Mouse (Mus musculus): Measurements from ENCODE around the gene Syne1. TPM values are rescaled to one million over a fixed set of nuclear protein-coding genes. Genes with fewer than 3 reads are reported as not detected.

The Syne1 gene
- polyA plus RNA-seq, 1 experiment from 2014 or later = 5.2 TPM

GRCm38 (mm10) chr10:5044481-5044880, 506.8 kb downstream of the Syne1 start:
- Histone ChIP-seq H3K36me3 (replicated peaks; ENCODE audit: insufficient read depth, low read length) (peaks cover 70% of the 10 kb centered on the region), H3K27me3 (ENCODE audit: insufficient read depth, low read length) (no peaks in the 10 kb centered on the region), H3K4me2 (ENCODE audit: low read depth, low read length) (no peak overlapping the region), H3K4me1 (ENCODE audit: insufficient read depth) (no peaks in the 10 kb centered on the region), H3K4me3 (ENCODE audit: low read depth, low read length) (no peak overlapping the region), H3K9me3 (ENCODE audit: low read length) (no peaks in the 10 kb centered on the region), H3K9ac (replicated peaks) (no peak overlapping the region), H3K27ac (ENCODE audit: low read depth) (no peak overlapping the region)
- ATAC-seq (no peak), DNase-seq (no peak)
- TF ChIP-seq EP300 (IDR thresholded peaks at IDR 0.05; ENCODE audit: low read depth) (no peak), CTCF (IDR thresholded peaks at IDR 0.05; ENCODE audit: low read depth) (no peak)
- WGBS (ENCODE audit: insufficient replicate concordance) = 73% methylated on average over 8 of the region's 8 CpGs

GRCm38 (mm10) chr10:5041254-5041653, 510.0 kb downstream of the Syne1 start:
- no peak for TF ChIP-seq CTCF (IDR thresholded peaks at IDR 0.05; ENCODE audit: low read depth)
- no peak for TF ChIP-seq EP300 (IDR thresholded peaks at IDR 0.05; ENCODE audit: low read depth)
- Histone ChIP-seq H3K27me3 (ENCODE audit: insufficient read depth, low read length) (no peaks in the 10 kb centered on the region), H3K9me3 (ENCODE audit: low read length) (no peaks in the 10 kb centered on the region), H3K27ac (ENCODE audit: low read depth) (no peak overlapping the region), H3K4me2 (ENCODE audit: low read depth, low read length) (no peak overlapping the region), H3K36me3 (replicated peaks; ENCODE audit: insufficient read depth, low read length) (peaks cover 67% of the 10 kb centered on the region), H3K9ac (replicated peaks) (no peak overlapping the region), H3K4me1 (ENCODE audit: insufficient read depth) (no peaks in the 10 kb centered on the region), H3K4me3 (ENCODE audit: low read depth, low read length) (no peak overlapping the region)
- WGBS (ENCODE audit: insufficient replicate concordance) = 74% methylated on average over 8 of the region's 8 CpGs
- DNase-seq (no peak), ATAC-seq (no peak)

DNA sequence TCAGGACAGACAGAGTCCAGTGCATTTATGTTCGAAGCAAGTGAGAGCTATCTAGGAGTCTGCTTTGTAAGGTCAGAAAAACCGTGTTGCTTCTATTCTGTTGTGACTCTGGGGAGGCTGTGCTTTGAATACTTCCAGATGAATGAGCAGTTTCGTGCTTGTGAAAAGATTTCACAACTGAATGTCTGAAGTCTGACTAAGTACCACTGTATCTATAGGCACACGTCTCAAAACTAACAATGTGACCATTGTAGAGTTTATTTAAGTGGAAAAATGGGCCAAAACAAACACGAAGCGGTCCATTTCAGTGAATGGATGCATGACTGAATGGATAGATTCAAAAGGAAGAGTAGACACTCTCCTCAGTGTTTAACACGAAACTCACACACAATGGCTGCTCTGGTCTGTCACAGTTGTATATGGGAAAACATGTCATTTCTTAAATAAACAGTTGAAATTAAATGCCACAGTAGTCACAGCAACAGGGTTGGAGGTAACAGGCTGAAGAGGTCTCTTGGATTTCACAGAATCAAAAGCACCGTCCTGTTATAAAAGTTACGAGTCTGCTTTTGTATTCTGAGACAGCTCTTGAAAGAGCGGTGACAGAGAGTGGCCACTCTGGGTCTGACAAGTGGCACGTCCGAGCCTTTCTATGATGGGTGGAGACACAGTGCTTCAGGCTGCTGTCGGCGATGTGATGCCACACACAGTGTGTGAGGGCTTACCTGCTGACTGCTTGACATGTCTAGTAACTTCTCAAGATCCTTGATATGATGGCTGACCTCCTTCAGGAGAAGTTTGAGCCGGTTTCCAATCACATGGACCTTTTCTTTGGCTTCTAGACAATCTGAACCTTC, 518.9 kb downstream of the Syne1 start:
- Histone ChIP-seq H3K4me3 (ENCODE audit: low read depth, low read length) (no peak overlapping the region), H3K4me1 (ENCODE audit: insufficient read depth) (no peaks in the 10 kb centered on the region), H3K36me3 (replicated peaks; ENCODE audit: insufficient read depth, low read length) (peaks cover 40% of the 10 kb centered on the region), H3K27me3 (ENCODE audit: insufficient read depth, low read length) (no peaks in the 10 kb centered on the region), H3K4me2 (ENCODE audit: low read depth, low read length) (no peak overlapping the region), H3K9me3 (ENCODE audit: low read length) (no peaks in the 10 kb centered on the region), H3K27ac (ENCODE audit: low read depth) (no peak overlapping the region), H3K9ac (replicated peaks) (no peak overlapping the region)
- ATAC-seq = no peak
- no peak for DNase-seq
- 83% methylated on average over 15 of the region's 15 CpGs for WGBS (ENCODE audit: insufficient replicate concordance)
- TF ChIP-seq CTCF (IDR thresholded peaks at IDR 0.05; ENCODE audit: low read depth) = no peak
- no peak for TF ChIP-seq EP300 (IDR thresholded peaks at IDR 0.05; ENCODE audit: low read depth)

DNA sequence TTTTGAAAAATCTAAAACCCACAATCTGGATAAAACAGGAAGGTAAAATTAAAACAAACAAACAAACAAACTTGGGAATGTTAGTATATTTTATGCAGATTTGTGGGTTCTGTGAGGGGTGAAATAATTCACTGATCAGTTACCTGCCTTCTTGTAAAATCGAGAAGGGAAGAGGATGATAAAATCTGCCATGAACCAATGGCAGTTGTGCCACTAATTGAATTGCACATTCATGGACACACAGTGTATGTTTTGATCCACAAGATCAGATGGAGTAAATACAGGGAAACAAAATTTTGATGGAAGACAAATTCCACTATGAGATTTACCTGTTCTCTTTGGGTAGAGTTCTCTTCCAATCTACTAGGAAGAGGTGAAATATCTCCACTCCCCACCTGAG, 521.4 kb downstream of the Syne1 start:
- no peaks in the 10 kb centered on the region for H3K4me1 ChIP-seq (ENCODE audit: insufficient read depth)
- H3K4me2 ChIP-seq (ENCODE audit: low read depth, low read length) = no peak overlapping the region
- WGBS (ENCODE audit: insufficient replicate concordance) = 74% methylated on average over 1 of the region's 1 CpGs
- no peaks in the 10 kb centered on the region for H3K9me3 ChIP-seq (ENCODE audit: low read length)
- H3K27ac ChIP-seq (ENCODE audit: low read depth) = no peak overlapping the region
- H3K27me3 ChIP-seq (ENCODE audit: insufficient read depth, low read length) = no peaks in the 10 kb centered on the region
- peaks cover 28% of the 10 kb centered on the region for H3K36me3 ChIP-seq (replicated peaks; ENCODE audit: insufficient read depth, low read length)
- H3K9ac ChIP-seq (replicated peaks) = no peak overlapping the region
- TF ChIP-seq EP300 (IDR thresholded peaks at IDR 0.05; ENCODE audit: low read depth) = no peak
- TF ChIP-seq CTCF (IDR thresholded peaks at IDR 0.05; ENCODE audit: low read depth) = no peak
- ATAC-seq (no peak), DNase-seq (no peak)
- no peak overlapping the region for H3K4me3 ChIP-seq (ENCODE audit: low read depth, low read length)

DNA sequence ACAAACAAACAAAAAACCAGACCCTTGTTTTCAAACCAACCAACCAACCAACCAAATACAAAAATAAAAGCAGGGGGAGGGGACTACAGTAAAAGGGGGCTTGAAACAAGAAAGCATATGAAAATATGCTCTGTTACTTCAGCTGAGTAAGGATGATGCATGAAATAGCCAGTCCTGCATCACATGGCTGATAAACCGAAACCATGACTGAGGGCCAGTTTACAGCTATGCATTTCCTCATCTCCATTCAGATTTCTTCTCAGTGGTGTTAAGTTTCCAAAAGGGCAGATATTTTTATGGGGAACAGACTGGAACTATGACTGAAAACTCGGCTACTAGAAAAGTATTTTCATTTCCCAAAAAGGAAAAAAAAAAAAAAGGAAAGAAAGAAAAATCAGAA, 522.1 kb downstream of the Syne1 start:
- Histone ChIP-seq H3K4me2 (ENCODE audit: low read depth, low read length) (no peak overlapping the region), H3K27ac (ENCODE audit: low read depth) (no peak overlapping the region), H3K27me3 (ENCODE audit: insufficient read depth, low read length) (no peaks in the 10 kb centered on the region), H3K9me3 (ENCODE audit: low read length) (no peaks in the 10 kb centered on the region), H3K4me1 (ENCODE audit: insufficient read depth) (no peaks in the 10 kb centered on the region), H3K9ac (replicated peaks) (no peak overlapping the region), H3K36me3 (replicated peaks; ENCODE audit: insufficient read depth, low read length) (peaks cover 28% of the 10 kb centered on the region), H3K4me3 (ENCODE audit: low read depth, low read length) (no peak overlapping the region)
- ATAC-seq (no peak), DNase-seq (no peak)
- 78% methylated on average over 2 of the region's 2 CpGs for WGBS (ENCODE audit: insufficient replicate concordance)
- TF ChIP-seq EP300 (IDR thresholded peaks at IDR 0.05; ENCODE audit: low read depth) = no peak
- no peak for TF ChIP-seq CTCF (IDR thresholded peaks at IDR 0.05; ENCODE audit: low read depth)

GRCm38 (mm10) chr10:5028301-5028700, 523.0 kb downstream of the Syne1 start:
- WGBS (ENCODE audit: insufficient replicate concordance) = 86% methylated on average over 9 of the region's 9 CpGs

More at GRCm38 (mm10) chr10:5028301-5028700, 523.0 kb downstream of the Syne1 start:
- no peak overlapping the region for H3K4me2 ChIP-seq (ENCODE audit: low read depth, low read length)
- H3K36me3 ChIP-seq (replicated peaks; ENCODE audit: insufficient read depth, low read length) = peaks cover 24% of the 10 kb centered on the region
- no peak overlapping the region for H3K9ac ChIP-seq (replicated peaks)
- DNase-seq (no peak), ATAC-seq (no peak)
- no peaks in the 10 kb centered on the region for H3K4me1 ChIP-seq (ENCODE audit: insufficient read depth)
- no peak overlapping the region for H3K27ac ChIP-seq (ENCODE audit: low read depth)
- H3K27me3 ChIP-seq (ENCODE audit: insufficient read depth, low read length) = no peaks in the 10 kb centered on the region
- no peak for TF ChIP-seq EP300 (IDR thresholded peaks at IDR 0.05; ENCODE audit: low read depth)
- no peak for TF ChIP-seq CTCF (IDR thresholded peaks at IDR 0.05; ENCODE audit: low read depth)
- no peak overlapping the region for H3K4me3 ChIP-seq (ENCODE audit: low read depth, low read length)
- H3K9me3 ChIP-seq (ENCODE audit: low read length) = no peaks in the 10 kb centered on the region

Measured in liver, postnatal 0 days (tissue).